Comparison of ENCODE assay signal across 13 mouse cellular contexts in genomic region chr2:157691266-157692105, GRCm38 (mm10). TPM values are rescaled to one million over a fixed set of nuclear protein-coding genes. Genes with fewer than 3 reads are reported as not detected.
DNase-seq lines count a peak whose midpoint lies in the region; ATAC-seq and TF ChIP-seq lines count a peak whose summit lies in the region.
"Had no signal": no experiment of that assay in that cellular context is flagged by ENCODE, and none has a peak within 500 bp of the region (broad histone marks: within the 10 kb centered on the region; RNA-seq: fewer than 3 reads in every experiment).

No protein-coding gene starts in this region.

- H3K36me3 ChIP-seq in hindbrain, embryonic 15.5 days, result no peaks in the 10 kb centered on the region
- H3K36me3 ChIP-seq in midbrain, embryonic 16.5 days (ENCODE audit: control insufficient read depth, insufficient read depth, low read length), result no peaks in the 10 kb centered on the region
- H3K36me3 ChIP-seq: liver, embryonic 12.5 days had no signal

- no peaks in the 10 kb centered on the region for H3K27me3 ChIP-seq in hindbrain, embryonic 15.5 days
- H3K27me3 ChIP-seq in midbrain, embryonic 16.5 days (ENCODE audit: control insufficient read depth, insufficient read depth, low read depth, low read length), result no peaks in the 10 kb centered on the region

- H3K27ac ChIP-seq in hindbrain, embryonic 15.5 days (replicated peaks), result peak overlapping the region; percentile 37
- H3K27ac ChIP-seq in midbrain, embryonic 16.5 days (ENCODE audit: low read length), result peak overlapping the region; percentile 31; the same call in 1 of the 2 replicates
- H3K27ac ChIP-seq: liver, embryonic 12.5 days had no signal

- H3K4me2 ChIP-seq in hindbrain, embryonic 15.5 days, result no peak overlapping the region
- no peak overlapping the region for H3K4me2 ChIP-seq in midbrain, embryonic 16.5 days (ENCODE audit: low read length)
- H3K4me2 ChIP-seq: heart, embryonic 11.5 days; liver, embryonic 12.5 days had no signal

- no peak for TF ChIP-seq CTCF in brain, embryonic 14.5 days (IDR thresholded peaks at IDR 0.05; ENCODE audit: borderline replicate concordance, extremely low read depth, insufficient read depth, insufficient read length)

- intact Hi-C loops in left cerebral cortex, postnatal 14 days (cut with DNase I), result no loop called here

- no peak overlapping the region for H3K9ac ChIP-seq in hindbrain, embryonic 15.5 days
- no peak overlapping the region for H3K9ac ChIP-seq in midbrain, embryonic 16.5 days (ENCODE audit: low read depth, low read length)
- H3K9ac ChIP-seq: liver, embryonic 12.5 days had no signal

- peak; percentile 63 for DNase-seq in brain, embryonic 14.5 days (ENCODE audit: low read depth)
- peak; percentile 59 for DNase-seq in embryo, embryonic 10.5 days (ENCODE audit: low spot score)
- no peak for DNase-seq in liver
- DNase-seq in left cerebral cortex, postnatal 14 days (ENCODE audit: low spot score in 2 of 2), result no peak
- DNase-seq in lung, adult 18-20 months, result no peak
- DNase-seq: adrenal gland, adult 8-10 months; gastrocnemius, postnatal 10 days; lung, postnatal 10 days; spleen, adult 18-20 months had no signal

- ATAC-seq in hindbrain, embryonic 15.5 days (ENCODE audit: low FRiP score, low read depth), result peak; percentile 51; the same call in 1 of the 2 replicates
- ATAC-seq in midbrain, embryonic 16.5 days, result peak; percentile 60; the same call in 1 of the 2 replicates
- ATAC-seq: liver, embryonic 12.5 days had no signal

- no peak for TF ChIP-seq POLR2A in brain, embryonic 14.5 days (IDR thresholded peaks at IDR 0.05; ENCODE audit: borderline replicate concordance, extremely low read depth, insufficient read depth, insufficient read length, poor library complexity, severe bottlenecking)

- H3K9me3 ChIP-seq in hindbrain, embryonic 15.5 days, result no peaks in the 10 kb centered on the region
- H3K9me3 ChIP-seq in midbrain, embryonic 16.5 days (replicated peaks; ENCODE audit: control insufficient read depth, low read length, poor library complexity, severe bottlenecking), result no peaks in the 10 kb centered on the region
- H3K9me3 ChIP-seq: liver, embryonic 12.5 days had no signal

- 47% methylated on average over 13 of the region's 13 CpGs for WGBS in hindbrain, embryonic 15.5 days
- WGBS in midbrain, embryonic 16.5 days, result 42% methylated on average over 13 of the region's 13 CpGs

- H3K4me3 ChIP-seq in hindbrain, embryonic 15.5 days, result no peak overlapping the region
- H3K4me3 ChIP-seq in midbrain, embryonic 16.5 days (ENCODE audit: low read depth, low read length), result no peak overlapping the region
- H3K4me3 ChIP-seq: liver, embryonic 12.5 days had no signal

- peaks cover 21% of the 10 kb centered on the region for H3K4me1 ChIP-seq in hindbrain, embryonic 15.5 days (replicated peaks)
- H3K4me1 ChIP-seq in midbrain, embryonic 16.5 days (ENCODE audit: control insufficient read depth, insufficient read depth, low read length), result peaks cover 10% of the 10 kb centered on the region
- H3K4me1 ChIP-seq: liver, embryonic 12.5 days had no signal

RNA-seq across cellular contexts. Expression of gene Ctnnbl1, which starts 45.7 kb away (rescaled TPM):
- polyA plus RNA-seq in brain, embryonic 14.5 days (2012; rRNA removed), result 61.8 TPM in 2 replicates
- 55.6 and 58.9 TPM in 2 replicates for polyA plus RNA-seq in hindbrain, embryonic 15.5 days (2015; fragmentation: Nextera tagmentation; extraction: Ambion mirVana)
- 62.7 and 63.6 TPM in 2 replicates for polyA plus RNA-seq in midbrain, embryonic 16.5 days (2015; fragmentation: Nextera tagmentation; extraction: Ambion mirVana)
- 10 to 100 TPM; 23.7 to 26.1 TPM for total RNA-seq in left cerebral cortex, postnatal 14 days (2021)

Comparison
In these comparisons a context has a peak if more than half of its experiments do, and no peak if none do; other contexts are left out.
1. DNase-seq: peak in brain, embryonic 14.5 days (single experiment) and embryo, embryonic 10.5 days (single experiment); none in liver (single experiment), left cerebral cortex, postnatal 14 days (0 of 2) and lung, adult 18-20 months (0 of 2).